Mouse (Mus musculus): ENCODE data around the gene Pard3b.

Gene Pard3b

DNA sequence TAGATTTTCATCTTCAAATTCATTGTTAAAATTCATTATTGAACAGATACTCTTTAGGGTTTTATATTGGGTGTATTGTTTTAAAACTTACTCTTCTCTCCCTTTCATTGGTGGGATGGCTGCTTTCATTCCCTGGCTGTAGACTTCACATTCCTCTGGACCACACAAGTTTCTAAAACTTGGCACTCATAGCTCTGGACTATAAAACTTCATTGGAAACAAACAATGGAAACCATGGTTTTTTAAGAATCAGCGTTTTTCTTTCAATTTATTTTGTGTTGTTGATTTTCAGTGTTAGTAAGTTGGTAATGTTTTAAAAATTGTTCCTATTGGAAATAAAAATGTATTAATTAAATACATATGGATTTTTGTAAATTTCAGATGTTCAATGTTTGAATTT is 118.1 kb downstream of the Pard3b start:
- DNase-seq: no peak

DNA sequence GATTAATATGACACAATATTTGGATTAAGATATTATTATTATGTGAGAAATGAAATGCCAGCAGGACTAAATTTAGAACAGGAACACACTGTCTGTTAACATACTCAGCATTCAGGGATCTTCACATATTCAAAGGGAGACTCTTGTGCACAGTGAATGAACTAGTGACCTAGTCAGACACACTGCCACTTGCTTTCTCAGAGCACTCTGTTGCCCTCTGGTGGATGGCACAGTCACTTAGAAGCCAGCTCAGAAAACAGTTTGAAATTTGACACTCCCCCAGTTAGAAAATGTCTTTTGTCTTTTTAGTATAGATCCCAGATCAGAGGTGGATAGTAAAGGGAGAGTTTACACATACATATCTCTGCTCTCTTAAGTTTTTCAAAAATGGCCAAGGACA is 132.6 kb downstream of the Pard3b start:
- DNase-seq: peak; percentile 48

DNA sequence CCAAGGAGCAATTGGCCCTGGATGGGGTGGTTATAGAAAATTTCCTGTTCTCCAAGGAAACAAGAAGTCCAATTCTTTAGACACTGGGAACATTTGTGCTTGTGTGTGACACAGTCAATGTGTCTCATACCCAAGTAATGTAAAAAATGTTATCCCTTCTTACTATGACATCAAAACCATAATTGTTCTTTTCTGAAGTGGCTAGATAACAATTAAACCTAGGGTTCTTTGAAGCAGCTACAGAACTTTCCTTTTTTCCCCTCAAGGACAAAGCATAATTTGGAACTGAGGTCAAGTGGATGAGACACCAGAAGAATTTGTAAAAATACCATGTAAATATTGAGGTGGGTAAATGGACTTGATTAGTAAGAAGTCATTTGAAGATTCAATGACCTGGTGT is 140.1 kb downstream of the Pard3b start:
- DNase-seq: no peak

DNA sequence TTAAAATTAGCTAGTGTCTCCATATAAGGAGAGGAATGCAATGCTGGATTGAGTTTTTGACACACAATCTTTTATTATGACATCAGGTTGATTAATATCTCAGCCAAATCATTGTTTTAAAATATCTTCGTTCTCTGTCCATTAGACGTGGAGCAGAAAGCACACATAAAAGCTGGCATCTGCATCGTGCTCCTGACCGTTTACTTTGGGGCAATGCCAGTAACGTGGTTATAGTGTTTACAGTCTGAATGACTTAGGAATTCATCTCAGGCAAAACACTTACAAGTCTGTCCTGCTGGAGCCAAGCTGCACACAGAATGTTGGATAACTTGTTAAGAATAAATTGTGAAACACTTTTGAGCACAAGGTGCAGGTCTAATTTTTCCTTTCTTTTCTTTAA is 141.3 kb downstream of the Pard3b start:
- no peak for DNase-seq

DNA sequence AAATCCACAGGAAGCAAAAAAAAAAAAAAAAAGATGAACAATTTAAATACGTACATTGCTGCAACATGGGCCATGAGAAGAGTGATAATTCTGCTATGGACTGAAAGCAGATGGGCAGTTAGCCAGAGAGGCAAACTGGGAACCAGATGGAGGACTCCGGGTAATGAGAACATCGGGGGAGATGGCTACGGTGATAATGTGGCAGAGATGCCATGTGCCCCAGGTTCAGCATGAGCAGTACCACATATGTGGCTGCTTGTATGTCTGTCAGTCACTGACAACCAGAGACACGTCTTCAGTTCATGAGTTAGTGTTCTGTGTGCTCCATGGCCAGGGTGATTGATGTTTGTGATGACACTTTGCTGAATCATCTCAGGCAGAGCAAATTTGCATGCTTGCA is 157.7 kb downstream of the Pard3b start:
- DNase-seq: no peak

DNA sequence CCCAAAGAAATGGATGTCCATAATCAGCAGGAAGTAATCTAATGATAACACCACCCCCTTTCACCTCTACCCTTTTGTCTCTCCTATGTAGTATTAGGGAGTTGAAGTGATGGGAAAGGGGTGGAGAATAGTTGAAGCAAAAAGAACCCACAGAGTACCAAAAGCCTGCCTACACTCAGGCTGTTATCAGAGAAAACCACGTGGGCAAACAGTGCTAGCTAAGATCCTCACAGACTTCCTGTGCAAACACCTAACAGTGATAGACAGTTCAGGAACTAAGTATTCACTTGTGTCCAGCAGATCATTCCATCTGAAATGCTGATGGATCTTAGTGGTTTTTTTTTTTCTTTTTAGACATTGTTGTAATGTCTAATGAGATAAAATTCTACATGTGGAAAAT is 181.6 kb downstream of the Pard3b start:
- DNase-seq: no peak

DNA sequence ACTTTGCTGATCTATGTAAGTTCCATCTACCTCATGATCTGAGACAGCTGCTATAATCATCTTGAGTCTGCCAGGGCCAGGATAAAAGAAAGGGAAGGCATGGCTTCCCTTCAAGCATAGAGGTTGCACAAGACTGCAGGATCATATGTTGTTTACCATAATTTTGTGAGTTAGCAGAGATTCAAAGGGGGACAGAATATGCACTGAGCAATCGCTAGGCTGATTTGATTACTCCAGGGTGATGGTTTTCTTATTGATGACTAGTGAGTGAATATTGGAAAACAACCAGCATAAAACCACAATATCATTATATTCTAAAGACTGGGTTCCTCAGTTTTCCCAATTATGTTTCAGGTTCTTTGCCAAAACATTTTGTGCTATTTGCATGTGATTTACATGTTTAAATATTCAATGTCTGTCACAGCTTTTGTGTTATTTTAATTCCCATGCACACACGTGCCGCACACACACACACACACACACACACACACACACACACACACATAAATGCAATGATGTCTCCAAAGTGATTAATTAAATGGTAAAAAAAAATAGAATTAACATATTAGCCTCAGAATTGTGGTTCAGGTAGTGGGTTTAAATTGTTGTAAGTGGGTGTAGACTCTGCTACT is 187.1 kb downstream of the Pard3b start:
- no peak for DNase-seq

DNA sequence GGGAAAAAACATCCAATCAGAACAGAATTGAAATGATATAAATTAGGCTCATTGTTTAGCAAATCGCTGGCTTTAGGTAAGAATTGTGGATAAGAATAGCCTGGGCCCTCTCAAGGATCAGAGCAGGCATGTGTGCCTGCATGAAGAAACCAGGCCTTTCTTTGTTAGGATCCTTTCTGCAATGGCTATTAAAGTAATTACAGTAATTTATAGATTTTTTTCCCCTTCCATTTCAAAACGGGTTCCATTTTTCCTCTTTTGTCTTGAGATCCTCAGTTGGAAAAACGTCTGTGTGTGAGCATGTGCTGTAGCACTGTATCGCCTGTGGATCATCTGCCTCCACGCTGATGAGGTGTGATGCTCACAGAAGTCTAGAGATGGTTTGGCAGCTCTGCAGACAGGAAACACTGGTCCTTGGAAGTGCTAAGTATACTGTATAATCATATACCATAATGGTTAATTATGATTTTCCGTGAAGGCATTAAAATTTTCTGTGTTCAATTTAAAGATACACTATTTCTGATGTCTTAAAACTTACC is 198.5 kb downstream of the Pard3b start:
- DNase-seq: no peak

DNA sequence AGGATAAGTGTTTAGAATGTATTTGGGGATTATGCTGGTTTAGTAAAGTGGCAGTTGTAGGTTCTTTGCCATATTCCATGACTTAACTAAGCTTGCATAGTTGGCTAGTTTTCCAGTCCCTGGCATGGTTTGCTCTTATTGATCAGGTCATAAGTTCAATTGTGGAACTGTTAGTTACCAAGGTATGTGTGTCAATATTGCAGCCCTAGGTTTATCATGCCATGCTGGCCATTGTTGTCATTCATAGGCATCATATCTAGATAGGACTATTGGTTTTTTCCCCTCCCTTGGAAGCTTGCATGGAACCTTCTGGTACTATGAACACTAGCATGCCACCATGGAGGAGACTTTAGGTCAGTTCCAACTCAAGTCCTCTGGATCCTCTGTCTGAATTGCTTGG is 208.0 kb downstream of the Pard3b start:
- no peak for DNase-seq

DNA sequence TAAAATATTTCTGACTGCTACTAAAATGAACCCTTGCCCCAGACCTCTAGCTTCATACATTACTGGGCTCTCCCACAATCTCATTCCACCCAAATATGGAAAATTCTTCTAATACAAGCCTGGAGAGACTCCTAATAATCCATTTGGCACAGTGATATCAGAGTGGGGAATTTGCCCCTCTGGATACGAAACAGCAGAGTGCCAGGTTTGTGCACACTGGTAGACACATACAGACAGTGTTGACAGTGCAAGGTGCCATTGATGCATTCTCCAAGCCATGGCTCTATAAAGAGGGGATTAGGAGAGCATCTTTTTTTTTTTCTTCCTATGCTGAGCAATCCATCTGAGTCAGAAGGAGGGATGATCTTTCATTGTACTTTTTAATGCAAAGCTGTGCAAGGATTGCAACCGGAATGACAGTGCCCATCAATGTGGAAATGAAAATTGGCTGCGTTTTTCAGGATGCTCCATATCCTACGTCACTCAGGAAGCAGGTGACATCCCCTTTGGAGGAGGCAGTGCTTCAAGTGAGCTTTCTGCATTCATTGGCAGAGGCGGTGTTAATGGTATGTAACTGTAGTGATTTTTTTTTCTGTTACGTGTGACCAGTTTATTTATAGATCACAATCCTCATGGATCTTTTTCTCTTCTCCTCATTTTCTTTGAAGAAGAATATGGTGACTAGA is 210.5 kb downstream of the Pard3b start:
- DNase-seq: no peak

DNA sequence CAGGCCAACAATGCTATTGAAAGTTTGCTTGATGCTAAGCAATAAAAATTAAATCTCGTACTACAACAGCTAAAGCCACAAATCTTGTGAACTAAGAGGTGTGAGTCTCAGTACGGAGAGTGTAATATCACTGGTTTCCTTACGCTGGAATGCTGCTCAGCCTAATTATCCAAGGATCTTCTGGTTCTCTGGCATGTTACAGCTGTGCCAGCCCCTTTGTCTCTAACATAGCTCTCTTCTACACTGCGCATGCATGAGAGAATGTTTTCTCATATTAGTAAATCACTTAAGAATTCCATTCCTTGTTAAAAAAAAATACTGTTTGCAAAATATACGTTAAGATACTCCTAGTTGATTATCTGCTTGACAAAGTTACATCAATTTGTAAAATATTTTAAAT is 211.8 kb downstream of the Pard3b start:
- no peak for DNase-seq

DNA sequence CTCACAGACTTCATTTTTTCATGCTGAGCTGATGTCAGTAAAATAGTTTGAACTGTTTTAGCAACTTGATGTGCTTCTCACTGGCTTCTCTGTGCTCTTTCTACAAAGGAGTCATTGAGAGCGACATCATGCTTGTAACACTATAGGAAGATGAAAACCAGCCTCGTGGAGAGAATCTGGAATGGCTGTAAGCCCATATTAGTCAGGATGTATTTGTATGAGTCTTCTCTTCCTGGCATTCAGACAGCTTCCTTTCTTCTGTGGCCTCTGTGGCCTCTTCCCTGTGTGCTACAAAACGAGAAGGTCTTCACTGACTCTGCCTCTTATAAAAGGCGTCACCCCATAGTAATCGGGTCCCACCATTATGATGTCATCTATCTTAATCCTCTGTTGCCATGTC is 212.6 kb downstream of the Pard3b start:
- no peak for DNase-seq

DNA sequence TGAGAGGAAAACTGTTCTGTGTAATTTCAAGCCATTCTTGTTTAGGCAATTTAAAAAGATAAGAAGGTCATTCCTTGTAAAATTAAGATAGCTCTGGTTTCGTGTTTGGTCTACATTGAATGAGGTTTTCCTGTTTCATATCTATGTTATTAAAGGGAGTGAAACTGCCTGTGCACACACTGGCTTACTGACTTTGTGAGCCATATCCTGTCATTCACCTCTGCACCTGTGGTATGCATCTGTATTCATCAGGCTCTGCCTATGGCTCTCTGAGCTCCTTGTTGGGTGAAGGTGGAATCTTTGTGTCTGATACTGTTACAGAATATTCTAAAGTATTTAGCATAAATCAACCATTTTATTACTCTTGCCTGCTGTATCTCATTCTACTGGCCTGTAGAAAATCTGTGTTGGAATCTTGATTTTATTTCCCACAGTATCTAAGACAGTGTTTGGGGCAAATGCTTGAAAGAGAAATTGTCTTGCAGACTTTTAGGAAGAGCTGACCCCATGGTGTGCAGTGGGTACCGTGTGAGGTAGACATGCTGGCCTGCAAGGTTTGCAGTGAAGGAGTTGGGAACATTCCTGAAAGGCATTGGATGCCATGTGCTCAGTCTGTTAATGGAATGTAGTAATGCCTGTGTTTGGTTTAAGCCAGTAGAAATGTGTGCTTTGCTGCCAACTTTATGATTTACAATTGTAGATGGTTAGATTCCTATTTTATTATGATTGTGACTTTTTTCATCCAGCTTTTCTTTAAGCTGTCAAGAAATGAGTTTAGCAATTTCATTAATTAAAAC is 228.9 kb downstream of the Pard3b start:
- no peak for DNase-seq

DNA sequence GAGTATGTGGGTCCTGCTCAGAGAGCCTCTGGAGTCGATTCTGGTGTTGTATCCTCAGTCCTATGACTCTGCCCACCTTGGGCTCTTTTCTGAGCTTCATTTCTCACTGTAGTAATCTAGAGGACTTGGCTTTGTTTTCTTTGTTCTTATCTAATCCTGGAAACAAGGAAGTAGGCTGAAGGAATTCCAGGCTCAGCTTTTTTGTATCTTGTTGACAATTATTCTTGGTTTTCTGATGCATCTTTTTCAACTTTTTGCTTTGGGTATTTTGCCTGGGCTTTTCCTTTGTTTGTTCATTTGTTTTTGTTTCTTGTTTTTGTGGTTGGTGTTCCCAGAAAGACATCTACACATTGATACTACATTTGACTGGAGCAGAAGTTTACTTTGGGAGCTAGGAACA is 236.3 kb downstream of the Pard3b start:
- no peak for DNase-seq

DNA sequence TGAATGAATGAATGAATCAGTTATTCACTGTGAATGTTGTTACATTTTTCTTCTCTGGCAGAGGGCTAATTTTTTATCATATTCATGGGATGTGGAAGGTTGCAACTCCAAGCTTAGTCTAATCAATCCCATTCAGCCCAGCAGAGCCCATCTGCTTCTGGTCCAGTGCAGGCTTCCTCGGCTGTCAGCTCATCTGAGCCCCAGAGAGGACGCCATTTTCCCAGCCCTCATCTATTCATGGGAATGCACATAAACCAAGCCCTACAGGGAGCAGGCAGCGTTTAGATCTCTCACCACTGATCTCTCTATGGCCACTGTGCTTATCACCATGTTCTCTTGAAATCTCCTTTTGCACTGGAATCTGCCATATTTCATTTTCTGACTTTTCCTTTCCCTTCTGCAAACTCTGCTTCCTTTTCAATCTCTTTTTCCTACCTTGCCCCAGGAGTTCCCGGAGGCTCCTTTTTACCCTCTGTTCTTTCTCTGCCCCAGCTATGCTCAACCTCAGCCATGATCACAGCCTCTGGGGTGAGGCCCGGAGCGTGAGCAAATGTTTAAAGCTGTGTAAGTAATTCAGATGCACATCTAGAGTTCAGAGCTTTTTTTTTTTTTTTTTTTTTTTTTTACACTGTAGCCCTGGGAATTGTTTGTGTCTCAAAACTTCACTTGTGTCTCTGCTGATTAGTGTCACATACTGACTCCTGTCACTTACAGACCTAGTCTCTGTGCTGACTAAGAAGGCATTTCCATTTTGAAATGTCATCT is 241.3 kb downstream of the Pard3b start:
- no peak for DNase-seq

DNA sequence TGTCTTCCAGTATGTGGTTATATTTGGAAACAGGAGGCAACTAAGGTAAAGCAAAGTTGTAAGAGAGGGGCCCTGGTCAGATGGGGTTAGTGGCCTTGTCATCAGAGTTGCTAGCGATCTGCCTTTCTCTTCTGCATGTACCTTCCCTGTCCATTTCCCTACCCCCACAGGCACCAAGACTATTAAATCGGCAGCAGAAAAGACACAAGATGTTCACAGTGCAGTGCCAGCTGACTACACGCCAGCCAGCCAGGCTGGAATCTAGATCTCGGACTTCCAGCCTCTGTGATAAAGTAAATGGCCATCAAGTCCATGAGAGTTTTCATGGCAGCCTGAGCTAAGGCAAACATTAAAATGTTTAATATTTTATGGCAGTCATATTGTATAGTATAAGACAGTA is 257.4 kb downstream of the Pard3b start:
- no peak for DNase-seq

DNA sequence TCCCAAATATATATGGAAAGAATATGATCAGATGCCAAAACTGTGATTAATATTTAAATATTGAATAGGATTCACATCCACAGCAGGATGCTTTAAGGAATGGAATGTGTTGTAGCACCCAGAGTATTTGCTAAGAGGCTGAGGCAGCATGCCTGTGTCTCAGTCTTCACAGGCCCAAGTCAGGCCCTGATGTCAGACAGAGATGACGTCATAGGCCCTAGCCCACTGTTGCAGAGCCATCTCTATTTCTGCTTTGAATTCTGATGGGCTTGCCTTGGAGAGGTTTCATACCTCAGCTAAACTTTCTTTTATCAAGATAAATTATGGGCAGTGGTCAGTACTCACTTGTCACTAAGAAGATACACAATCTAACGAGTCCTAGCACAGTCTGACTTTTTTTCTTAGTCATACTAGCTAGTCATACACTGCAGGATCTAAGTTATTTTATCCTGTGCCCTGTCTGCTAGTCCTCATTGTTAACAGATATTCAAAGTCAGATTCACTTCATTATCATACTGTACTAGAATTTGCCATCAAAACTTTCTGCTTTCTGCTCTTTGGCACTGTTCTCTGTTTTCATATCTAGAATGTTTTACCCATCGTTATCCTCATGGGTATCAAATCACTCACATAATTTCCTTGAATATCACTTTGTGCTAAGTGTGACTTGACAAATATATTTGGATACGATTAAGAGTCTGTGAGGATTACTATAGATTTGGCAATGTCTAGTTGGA is 264.8 kb downstream of the Pard3b start:
- DNase-seq: no peak

DNA sequence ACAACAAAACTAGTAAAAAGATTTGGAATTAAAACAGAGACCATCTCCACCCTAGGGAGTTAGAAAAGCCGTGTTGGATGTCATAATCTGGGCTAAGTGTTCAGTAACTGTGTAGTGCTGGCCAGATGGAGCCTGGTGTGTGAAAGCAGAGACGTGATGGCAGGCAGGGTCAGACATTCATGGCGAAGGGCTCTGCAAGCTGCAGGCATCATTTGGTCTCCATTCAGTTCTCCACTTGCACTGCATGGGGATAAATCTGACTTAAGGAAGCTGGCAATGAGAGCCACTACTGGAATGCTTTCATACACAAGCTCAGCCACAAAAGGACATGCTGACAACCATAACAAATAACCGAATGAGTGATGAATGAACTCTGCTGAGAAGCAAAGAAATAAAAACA is 265.4 kb downstream of the Pard3b start:
- no peak for DNase-seq

DNA sequence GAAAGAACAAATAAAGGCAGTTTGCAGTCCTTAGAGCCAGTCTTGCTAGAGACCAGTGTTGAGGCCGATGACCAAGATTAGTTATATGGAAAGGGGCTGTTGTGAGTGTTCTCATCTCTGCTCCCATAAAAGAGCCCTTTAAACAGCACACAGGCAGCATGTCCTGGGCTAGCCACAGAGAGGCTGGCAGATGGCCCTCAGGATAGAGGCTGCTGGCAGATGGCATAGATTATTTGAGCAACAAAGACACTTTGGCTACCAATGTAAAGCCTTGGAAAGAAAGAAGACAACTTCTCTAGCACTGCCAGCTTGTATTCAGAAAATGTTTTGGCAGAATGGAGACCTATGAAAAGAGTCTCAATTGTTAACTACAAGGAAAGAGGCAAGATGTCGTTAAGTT is 274.3 kb downstream of the Pard3b start:
- no peak for DNase-seq

DNA sequence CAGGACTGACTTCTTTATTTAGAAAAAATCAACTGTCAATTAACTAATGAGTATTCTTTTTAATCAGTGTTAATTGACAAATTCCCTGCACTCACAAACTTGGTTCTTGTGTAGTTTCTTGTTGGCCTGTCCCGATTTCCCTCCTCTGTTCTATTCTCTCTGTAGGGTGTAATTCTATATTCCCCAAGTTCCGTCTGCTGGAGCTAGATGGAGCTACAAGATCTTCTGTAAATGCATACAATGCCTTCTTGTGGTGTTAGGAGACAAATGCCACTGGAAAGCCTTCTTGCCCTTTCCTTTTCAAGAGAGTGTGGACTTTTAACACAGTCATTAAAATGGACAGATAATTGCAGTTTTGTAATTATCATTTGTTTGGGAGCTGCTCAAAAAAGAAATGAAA is 286.3 kb downstream of the Pard3b start:
- DNase-seq: no peak

DNA sequence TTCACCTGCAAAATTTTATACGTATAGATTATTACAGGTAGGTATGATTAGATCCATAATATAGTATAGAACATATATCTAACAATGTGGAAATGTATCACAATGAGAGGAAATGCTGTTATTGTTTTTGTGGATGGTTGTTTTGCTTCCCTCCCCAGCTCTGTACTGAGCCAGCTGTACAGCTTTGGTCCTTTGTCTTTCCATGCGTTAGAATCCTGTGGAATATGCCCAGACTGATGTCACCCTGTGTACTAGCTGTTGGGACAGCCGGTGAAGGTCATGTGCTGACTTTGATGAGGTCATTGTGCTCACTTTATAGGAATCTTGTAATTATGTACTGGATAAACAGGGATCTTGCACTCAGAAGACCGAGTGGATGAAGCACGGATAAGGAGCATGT is 286.9 kb downstream of the Pard3b start:
- no peak for DNase-seq

DNA sequence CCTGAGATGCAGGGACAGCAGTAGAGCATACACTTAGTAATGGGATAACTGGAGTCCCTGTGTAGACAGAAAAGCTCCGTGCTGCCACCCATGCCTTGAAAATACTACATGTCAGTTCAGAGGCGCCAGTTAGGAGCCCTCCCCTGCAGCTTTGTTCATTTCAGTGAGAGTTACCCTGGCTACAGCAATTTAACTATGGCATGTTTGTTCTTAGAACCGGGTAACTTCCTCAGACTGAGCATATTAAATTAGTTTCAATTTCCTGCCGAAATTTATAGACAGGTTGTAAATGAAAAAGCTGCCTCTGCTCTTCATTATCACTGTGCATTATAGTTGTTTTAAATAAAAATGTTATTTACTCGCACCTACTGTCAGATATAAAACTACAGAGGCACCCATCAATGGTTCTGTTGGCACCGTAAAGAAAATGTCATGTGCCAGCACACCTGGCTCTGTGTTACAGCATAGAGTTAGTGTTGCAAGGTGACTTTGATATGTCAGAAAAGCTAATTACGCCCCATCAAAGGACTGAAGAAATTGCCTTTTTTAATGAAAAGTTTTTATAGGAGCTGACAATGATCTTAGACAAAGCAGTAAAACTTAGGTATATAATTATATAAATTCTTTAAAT is 289.6 kb downstream of the Pard3b start:
- DNase-seq: no peak
